Mouse (Mus musculus): ENCODE results near the gene Tapbp. TPM values are rescaled to one million over a fixed set of nuclear protein-coding genes. Genes with fewer than 3 reads are reported as not detected.

Gene Tapbp
- polyA plus RNA-seq, 1 experiment from 2014 or later = 47.9 TPM

DNA sequence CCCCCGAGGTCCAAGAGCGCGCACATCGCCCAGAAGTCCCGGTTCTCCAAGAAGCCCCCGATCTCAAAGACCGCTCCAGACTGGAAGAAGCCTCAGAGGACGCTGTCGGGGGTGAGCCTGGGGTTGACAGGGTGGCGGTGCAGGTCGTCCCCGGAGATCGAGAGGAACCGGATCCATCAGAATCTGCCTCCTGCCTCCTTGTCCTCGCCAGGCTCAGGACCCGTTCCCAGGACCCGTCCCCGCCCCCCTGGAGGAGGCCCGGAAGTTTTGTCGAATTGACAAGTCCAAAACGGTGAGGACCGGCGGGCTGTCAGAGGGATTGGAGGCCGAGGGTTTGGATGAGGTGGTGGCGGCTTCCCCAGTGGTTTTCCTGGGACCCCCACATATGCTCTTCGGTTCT lies 25.3 kb downstream of the Tapbp start:
- H3K36me3 ChIP-seq (ENCODE audit: control insufficient read depth, insufficient read depth, low read length) = peaks cover 26% of the 10 kb centered on the region; the same call in 1 of the 2 replicates
- no peak overlapping the region for H3K27ac ChIP-seq (ENCODE audit: low read length)
- H3K4me2 ChIP-seq (replicated peaks; ENCODE audit: low read depth, low read length) = peak overlapping the region; percentile 97
- no peaks in the 10 kb centered on the region for H3K9me3 ChIP-seq (ENCODE audit: control insufficient read depth, low read depth, low read length)
- no peaks in the 10 kb centered on the region for H3K27me3 ChIP-seq (ENCODE audit: control insufficient read depth, insufficient read depth, low read length)
- 2% methylated on average over 26 of the region's 26 CpGs for WGBS
- peak overlapping the region; percentile 87 for H3K4me3 ChIP-seq (ENCODE audit: low read depth, low read length)
- ATAC-seq (ENCODE audit: insufficient number of reproducible peaks, insufficient read depth, low FRiP score, low read depth) = no peak
- H3K4me1 ChIP-seq (ENCODE audit: control insufficient read depth, insufficient read depth, low read length) = peaks cover 14% of the 10 kb centered on the region; the same call in 1 of the 2 replicates
- peak overlapping the region; percentile 71 for H3K9ac ChIP-seq (replicated peaks; ENCODE audit: low read depth, low read length)

DNA sequence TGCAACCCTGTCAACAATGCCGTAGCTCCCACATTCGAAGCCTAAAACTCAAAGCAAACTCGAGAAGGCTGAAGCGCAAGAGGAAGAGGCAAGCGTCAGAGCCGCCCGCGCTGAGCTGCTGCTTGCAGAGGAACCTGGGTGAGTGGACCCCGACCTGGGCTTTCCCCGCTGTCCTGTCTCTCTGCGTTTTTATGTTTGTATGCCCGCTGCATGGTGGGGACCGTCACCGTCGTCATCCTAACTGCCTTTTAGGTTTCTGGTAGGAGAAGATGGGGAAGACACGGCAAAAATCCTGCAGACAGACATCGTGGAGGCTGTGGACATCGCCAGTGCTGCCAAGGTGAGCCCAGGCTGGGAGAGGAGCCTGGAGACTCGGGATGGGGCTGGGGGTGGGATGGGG lies 25.7 kb downstream of the Tapbp start:
- peak overlapping the region; percentile 87 for H3K4me3 ChIP-seq (ENCODE audit: low read depth, low read length)
- H3K27me3 ChIP-seq (ENCODE audit: control insufficient read depth, insufficient read depth, low read length) = no peaks in the 10 kb centered on the region
- no peak for ATAC-seq (ENCODE audit: insufficient number of reproducible peaks, insufficient read depth, low FRiP score, low read depth)
- 55% methylated on average over 19 of the region's 19 CpGs for WGBS
- peaks cover 28% of the 10 kb centered on the region; the same call in 1 of the 2 replicates for H3K36me3 ChIP-seq (ENCODE audit: control insufficient read depth, insufficient read depth, low read length)
- peak overlapping the region; percentile 97 for H3K4me2 ChIP-seq (replicated peaks; ENCODE audit: low read depth, low read length)
- H3K27ac ChIP-seq (ENCODE audit: low read length) = no peak overlapping the region
- H3K4me1 ChIP-seq (ENCODE audit: control insufficient read depth, insufficient read depth, low read length) = peaks cover 14% of the 10 kb centered on the region; the same call in 1 of the 2 replicates
- no peaks in the 10 kb centered on the region for H3K9me3 ChIP-seq (ENCODE audit: control insufficient read depth, low read depth, low read length)
- peak overlapping the region; percentile 71 for H3K9ac ChIP-seq (replicated peaks; ENCODE audit: low read depth, low read length)

DNA sequence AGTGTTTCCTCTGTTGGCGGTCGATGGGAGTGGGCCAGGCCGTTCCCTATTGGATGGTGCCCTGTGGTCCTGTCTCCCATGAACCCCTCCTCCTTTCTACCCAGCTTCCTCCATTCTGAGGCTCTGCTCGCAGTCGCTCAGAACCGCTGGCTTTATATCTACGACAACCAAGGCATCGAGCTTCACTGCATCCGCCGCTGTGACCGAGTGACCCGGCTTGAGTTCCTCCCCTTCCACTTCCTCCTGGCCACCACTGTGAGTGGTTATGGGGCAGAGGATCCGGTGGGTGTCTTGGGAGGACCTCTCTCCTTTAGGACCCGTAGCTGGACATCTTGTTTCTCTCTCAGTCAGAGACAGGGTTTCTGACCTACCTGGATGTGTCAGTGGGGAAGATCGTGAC lies 27.8 kb downstream of the Tapbp start:
- peaks cover 14% of the 10 kb centered on the region; the same call in 1 of the 2 replicates for H3K4me1 ChIP-seq (ENCODE audit: control insufficient read depth, insufficient read depth, low read length)
- H3K4me2 ChIP-seq (replicated peaks; ENCODE audit: low read depth, low read length) = no peak overlapping the region
- no peak overlapping the region for H3K4me3 ChIP-seq (ENCODE audit: low read depth, low read length)
- WGBS = 96% methylated on average over 15 of the region's 15 CpGs
- ATAC-seq (ENCODE audit: insufficient number of reproducible peaks, insufficient read depth, low FRiP score, low read depth) = no peak
- H3K27ac ChIP-seq (ENCODE audit: low read length) = no peak overlapping the region
- peaks cover 30% of the 10 kb centered on the region; the same call in 1 of the 2 replicates for H3K36me3 ChIP-seq (ENCODE audit: control insufficient read depth, insufficient read depth, low read length)
- no peaks in the 10 kb centered on the region for H3K9me3 ChIP-seq (ENCODE audit: control insufficient read depth, low read depth, low read length)
- H3K27me3 ChIP-seq (ENCODE audit: control insufficient read depth, insufficient read depth, low read length) = no peaks in the 10 kb centered on the region
- H3K9ac ChIP-seq (replicated peaks; ENCODE audit: low read depth, low read length) = no peak overlapping the region

DNA sequence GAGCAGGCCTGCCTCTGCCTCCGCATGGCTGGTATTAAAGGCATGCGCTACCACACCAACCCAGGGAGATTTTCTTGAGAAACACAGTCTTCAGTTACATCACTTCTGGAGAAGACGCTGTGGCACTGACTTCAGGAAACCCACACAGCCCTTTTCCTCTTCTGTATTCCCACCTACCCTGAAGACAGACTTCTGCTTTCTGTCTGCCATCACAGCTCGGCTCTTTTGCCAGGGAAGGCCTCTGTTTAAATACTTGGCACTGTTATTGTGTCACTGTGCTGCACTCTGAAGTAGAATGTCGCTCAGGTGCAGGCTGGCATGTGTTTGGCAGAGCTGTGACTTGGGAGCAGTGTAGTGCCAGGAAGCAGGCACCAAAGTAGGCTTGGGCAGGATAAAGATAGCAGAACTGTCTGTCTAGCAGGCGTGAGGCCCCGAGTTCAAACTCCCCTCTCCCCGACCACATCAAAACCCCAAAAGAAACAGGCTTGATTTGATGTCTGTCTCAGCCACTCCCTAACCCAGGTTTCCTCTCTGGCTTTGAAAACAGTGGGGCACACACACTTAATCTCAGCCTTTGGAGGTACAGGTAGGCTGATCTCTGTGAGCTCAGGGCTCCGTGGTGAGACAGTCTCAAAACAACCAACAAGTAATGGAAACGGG lies 31.9 kb downstream of the Tapbp start:
- 91% methylated on average over 10 of the region's 10 CpGs for WGBS
- no peak overlapping the region for H3K4me2 ChIP-seq (replicated peaks; ENCODE audit: low read depth, low read length)
- no peak for ATAC-seq (ENCODE audit: insufficient number of reproducible peaks, insufficient read depth, low FRiP score, low read depth)
- H3K4me3 ChIP-seq (ENCODE audit: low read depth, low read length) = no peak overlapping the region
- no peak overlapping the region for H3K27ac ChIP-seq (ENCODE audit: low read length)
- peaks cover 14% of the 10 kb centered on the region; the same call in 1 of the 2 replicates for H3K4me1 ChIP-seq (ENCODE audit: control insufficient read depth, insufficient read depth, low read length)
- peaks cover 43% of the 10 kb centered on the region for H3K36me3 ChIP-seq (ENCODE audit: control insufficient read depth, insufficient read depth, low read length)
- no peak overlapping the region for H3K9ac ChIP-seq (replicated peaks; ENCODE audit: low read depth, low read length)
- H3K27me3 ChIP-seq (ENCODE audit: control insufficient read depth, insufficient read depth, low read length) = no peaks in the 10 kb centered on the region
- no peaks in the 10 kb centered on the region for H3K9me3 ChIP-seq (ENCODE audit: control insufficient read depth, low read depth, low read length)

DNA sequence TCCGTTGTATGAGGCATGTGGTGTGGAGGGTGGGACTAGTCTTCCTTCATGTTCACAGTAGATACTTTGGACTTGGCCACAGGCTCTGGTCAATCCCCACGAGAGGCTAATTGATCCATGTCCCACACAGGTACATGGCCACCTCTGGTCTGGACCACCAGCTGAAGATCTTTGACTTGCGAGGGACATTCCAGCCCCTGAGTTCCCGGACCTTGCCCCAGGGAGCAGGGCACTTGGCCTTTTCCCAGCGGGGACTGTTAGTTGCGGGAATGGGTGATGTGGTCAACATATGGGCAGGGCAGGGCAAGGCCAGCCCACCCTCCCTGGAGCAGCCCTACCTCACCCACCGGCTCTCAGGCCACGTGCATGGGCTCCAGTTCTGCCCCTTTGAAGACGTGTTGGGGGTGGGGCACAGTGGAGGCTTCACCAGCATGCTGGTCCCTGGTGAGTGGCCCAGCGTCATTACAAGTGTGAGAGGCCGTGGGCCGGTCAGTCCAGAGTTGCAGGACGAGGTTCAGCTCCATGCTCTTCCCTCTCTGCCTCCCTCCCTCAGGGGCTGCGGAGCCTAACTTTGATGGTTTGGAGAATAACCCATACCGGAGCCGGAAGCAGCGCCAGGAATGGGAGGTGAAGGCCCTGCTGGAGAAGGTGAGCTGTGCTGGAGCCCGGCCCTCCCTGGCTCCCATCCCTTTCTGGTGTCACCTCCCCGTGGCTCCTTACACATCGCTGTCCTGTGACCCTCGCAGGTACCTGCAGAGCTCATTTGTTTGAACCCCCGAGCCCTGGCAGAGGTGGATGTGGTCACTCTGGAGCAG lies 32.6 kb downstream of the Tapbp start:
- 85% methylated on average over 22 of the region's 22 CpGs for WGBS
- Histone ChIP-seq H3K27me3 (ENCODE audit: control insufficient read depth, insufficient read depth, low read length) (no peaks in the 10 kb centered on the region), H3K4me1 (ENCODE audit: control insufficient read depth, insufficient read depth, low read length) (peaks cover 21% of the 10 kb centered on the region; the same call in 1 of the 2 replicates), H3K9ac (replicated peaks; ENCODE audit: low read depth, low read length) (no peak overlapping the region), H3K4me3 (ENCODE audit: low read depth, low read length) (no peak overlapping the region), H3K36me3 (ENCODE audit: control insufficient read depth, insufficient read depth, low read length) (peaks cover 46% of the 10 kb centered on the region), H3K9me3 (ENCODE audit: control insufficient read depth, low read depth, low read length) (no peaks in the 10 kb centered on the region), H3K27ac (ENCODE audit: low read length) (no peak overlapping the region), H3K4me2 (replicated peaks; ENCODE audit: low read depth, low read length) (no peak overlapping the region)
- ATAC-seq (ENCODE audit: insufficient number of reproducible peaks, insufficient read depth, low FRiP score, low read depth) = no peak

DNA sequence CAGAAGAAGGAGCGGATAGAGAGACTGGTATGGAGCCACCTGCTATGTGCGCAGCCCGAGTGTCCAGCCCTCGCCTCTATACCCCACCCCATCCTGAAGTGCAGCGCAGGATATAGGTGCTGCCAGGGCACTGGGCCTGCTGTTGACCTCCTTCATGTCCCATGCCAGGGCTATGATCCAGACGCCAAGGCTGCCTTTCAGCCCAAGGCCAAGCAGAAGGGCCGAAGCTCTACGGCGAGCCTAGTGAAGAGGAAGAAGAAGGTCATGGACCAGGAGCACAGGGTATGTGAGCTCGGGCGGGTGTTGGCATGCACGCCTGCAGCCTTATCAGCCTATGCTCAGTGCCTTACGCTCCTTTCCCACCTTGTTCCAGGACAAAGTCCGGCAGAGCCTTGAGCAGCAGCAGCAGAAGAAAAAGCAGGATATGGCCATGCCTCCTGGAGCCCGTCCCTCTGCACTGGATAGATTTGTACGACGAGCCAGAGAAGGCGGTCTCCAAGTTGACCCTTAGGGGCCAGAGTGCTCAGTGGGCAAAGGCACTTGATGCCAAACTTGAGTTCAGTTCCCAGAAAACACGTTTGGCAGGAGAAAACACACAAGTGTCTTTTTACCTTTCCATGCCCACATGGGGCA lies 33.3 kb downstream of the Tapbp start:
- Histone ChIP-seq H3K27me3 (ENCODE audit: control insufficient read depth, insufficient read depth, low read length) (no peaks in the 10 kb centered on the region), H3K9ac (replicated peaks; ENCODE audit: low read depth, low read length) (no peak overlapping the region), H3K27ac (ENCODE audit: low read length) (no peak overlapping the region), H3K9me3 (ENCODE audit: control insufficient read depth, low read depth, low read length) (no peaks in the 10 kb centered on the region), H3K4me1 (ENCODE audit: control insufficient read depth, insufficient read depth, low read length) (peaks cover 28% of the 10 kb centered on the region; the same call in 1 of the 2 replicates), H3K36me3 (ENCODE audit: control insufficient read depth, insufficient read depth, low read length) (peaks cover 44% of the 10 kb centered on the region), H3K4me2 (replicated peaks; ENCODE audit: low read depth, low read length) (no peak overlapping the region), H3K4me3 (ENCODE audit: low read depth, low read length) (no peak overlapping the region)
- no peak for ATAC-seq (ENCODE audit: insufficient number of reproducible peaks, insufficient read depth, low FRiP score, low read depth)
- 84% methylated on average over 19 of the region's 19 CpGs for WGBS

DNA sequence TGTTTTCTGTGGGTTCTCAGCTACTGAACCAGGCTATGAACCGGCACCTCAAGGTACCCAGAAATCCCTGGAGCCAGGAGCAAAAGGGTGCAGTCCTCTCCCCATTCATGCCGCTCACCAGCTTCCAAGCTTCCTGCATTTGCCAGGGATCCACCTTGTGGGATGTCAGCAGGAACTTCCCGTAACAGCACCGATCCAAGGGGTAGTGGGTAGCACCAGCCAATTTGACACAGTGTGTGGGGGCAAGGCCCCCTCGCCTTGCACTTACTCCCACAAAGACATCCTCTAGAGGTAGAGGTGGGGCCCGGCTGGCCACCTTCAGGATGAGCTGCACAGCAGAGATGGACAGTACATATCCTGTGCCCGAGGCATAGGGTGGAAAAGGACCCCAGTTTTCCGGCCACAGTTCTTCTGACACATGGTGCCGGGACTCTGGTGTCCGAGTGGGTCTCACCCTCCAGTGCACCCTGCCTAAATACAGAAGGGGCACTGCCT lies 34.5 kb downstream of the Tapbp start:
- ATAC-seq (ENCODE audit: insufficient number of reproducible peaks, insufficient read depth, low FRiP score, low read depth) = no peak
- H3K27me3 ChIP-seq (ENCODE audit: control insufficient read depth, insufficient read depth, low read length) = no peaks in the 10 kb centered on the region
- H3K27ac ChIP-seq (ENCODE audit: low read length) = no peak overlapping the region
- H3K36me3 ChIP-seq (ENCODE audit: control insufficient read depth, insufficient read depth, low read length) = peaks cover 37% of the 10 kb centered on the region
- peak overlapping the region; percentile 83 for H3K4me2 ChIP-seq (replicated peaks; ENCODE audit: low read depth, low read length)
- H3K4me1 ChIP-seq (ENCODE audit: control insufficient read depth, insufficient read depth, low read length) = peaks cover 34% of the 10 kb centered on the region; the same call in 1 of the 2 replicates
- no peak overlapping the region for H3K9ac ChIP-seq (replicated peaks; ENCODE audit: low read depth, low read length)
- 72% methylated on average over 10 of the region's 10 CpGs for WGBS
- H3K4me3 ChIP-seq (ENCODE audit: low read depth, low read length) = peak overlapping the region; percentile 41
- no peaks in the 10 kb centered on the region for H3K9me3 ChIP-seq (ENCODE audit: control insufficient read depth, low read depth, low read length)
